Mouse (Mus musculus) brown adipose tissue, adult 24 weeks (tissue): ENCODE measurements around the gene Mast3. TPM values are rescaled to one million over a fixed set of nuclear protein-coding genes. Genes with fewer than 3 reads are reported as not detected.
A peak's percentile ranks its signal among the peaks of the same experiment; 100 is the strongest.

Experiments used
- H3K27ac ChIP-seq: fragments of 200-500 bp; replicated peaks from 2 replicates; pipeline ENCODE4 v1.5.1; 2012; ENCODE audit warnings: low read depth, mild to moderate bottlenecking, low read length
- H3K4me1 ChIP-seq: fragments of 200-500 bp; 2 replicates; pipeline ENCODE4 v1.6.1; 2012; ENCODE audit warnings: low read length, mixed read lengths; ENCODE audit not compliant: control insufficient read depth, insufficient read depth, insufficient read length
- H3K4me3 ChIP-seq: fragments of 200-500 bp; 2 replicates; pipeline ENCODE4 v1.5.1; 2012; ENCODE audit warnings: low read depth, mild to moderate bottlenecking, low read length, moderate library complexity; ENCODE audit not compliant: insufficient read depth
- polyA plus RNA-seq: library from polyadenylated mRNA; stranded (reverse); fragments of >200 nt; gene quantifications from 2 replicates; pipeline ENCODE4 v1.2.4, GENCODE M21; 2012; ENCODE audit not compliant: missing spikeins, insufficient read depth, insufficient read length

Gene Mast3
- polyA plus RNA-seq = 2.5 and 2.9 TPM in 2 replicates

DNA sequence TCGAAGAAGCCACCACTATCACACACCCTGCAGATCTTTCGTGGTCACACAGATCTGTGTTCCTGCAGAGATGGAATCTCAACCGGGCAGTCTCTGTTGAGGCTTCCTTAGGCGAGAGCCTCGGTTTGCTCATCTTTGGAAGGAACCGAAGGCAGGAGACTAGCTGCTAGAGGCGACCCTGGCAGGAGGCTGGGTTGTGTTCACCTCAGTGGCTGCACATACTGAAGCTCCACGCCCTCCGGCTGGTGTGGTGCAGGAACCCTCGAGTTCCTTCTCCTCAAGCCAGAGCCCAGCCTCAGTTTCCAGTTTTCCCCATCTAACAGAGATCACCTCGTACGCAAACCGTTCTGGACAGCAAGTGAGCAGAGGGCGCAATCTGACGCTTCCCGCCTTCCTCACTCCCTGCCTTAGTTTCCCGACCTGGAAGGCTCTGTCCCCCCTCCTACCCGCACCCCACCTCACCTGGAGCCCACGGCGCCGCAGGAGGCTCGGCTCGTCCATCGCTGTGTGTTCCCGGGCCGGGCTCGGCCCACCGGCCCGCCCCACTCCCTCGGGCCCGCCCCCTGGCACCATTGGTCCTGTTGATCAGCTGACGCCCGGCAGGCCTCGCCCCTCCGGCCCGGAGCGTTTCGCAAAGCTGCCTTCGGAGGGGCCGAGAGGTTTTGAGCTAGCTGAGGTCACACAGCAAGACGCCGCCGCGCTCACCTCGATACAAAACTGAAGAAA, at the start of gene Mast3:
Gene Mast3 (minus strand): TSS at position 574 of the 726 bp plus-strand sequence.
- no peaks in the 10 kb centered on the region for H3K4me1 ChIP-seq
- no peak within 1 kb of the TSS for H3K27ac ChIP-seq
- H3K4me3 ChIP-seq = peak within 1 kb of the TSS; percentile 73

GRCm38 (mm10) chr8:70853863-70854262, 49.0 kb upstream of the Mast3 start:
- no peaks in the 10 kb centered on the region; the same call in 1 of the 2 replicates for H3K4me1 ChIP-seq

DNA sequence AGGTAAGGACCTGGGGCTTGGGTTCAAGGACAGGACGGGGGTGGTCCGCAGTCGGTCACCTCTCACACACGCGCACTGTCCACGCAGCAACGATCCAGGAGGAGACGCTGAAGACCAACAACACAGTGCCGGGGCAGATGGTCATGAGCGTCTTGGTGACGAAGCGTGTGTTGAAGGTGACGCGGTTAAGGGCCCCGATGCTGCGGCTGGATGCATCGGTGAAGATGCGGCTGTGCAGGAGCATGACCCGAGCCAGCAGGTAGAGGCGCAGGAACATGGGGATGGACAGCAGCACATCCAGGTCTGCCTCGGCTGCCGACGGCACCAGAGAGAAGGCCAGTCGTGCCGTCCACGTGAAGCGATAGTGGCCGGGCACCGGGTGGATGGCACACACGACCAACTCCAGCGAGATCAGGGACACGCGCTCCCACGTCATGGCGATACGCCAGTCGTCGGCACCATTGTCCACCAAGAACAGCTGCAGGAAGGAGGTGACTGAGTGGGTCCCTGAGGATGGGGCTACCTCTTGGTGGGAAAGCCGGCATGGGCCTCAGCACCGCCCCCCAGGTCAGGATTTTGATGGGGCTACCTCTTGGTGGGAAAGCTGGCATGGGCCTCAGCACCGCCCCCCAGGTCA, 47.9 kb upstream of the Mast3 start:
- no peak overlapping the region for H3K27ac ChIP-seq

More at GRCm38 (mm10) chr8:70853863-70854262, 49.0 kb upstream of the Mast3 start:
- Histone ChIP-seq H3K27ac (no peak overlapping the region), H3K4me3 (no peak overlapping the region)

GRCm38 (mm10) chr8:70851837-70852236, 47.0 kb upstream of the Mast3 start:
- Histone ChIP-seq H3K4me1 (no peaks in the 10 kb centered on the region; the same call in 1 of the 2 replicates), H3K4me3 (no peak overlapping the region), H3K27ac (no peak overlapping the region)

More for the DNA sequence above, 47.9 kb upstream of the Mast3 start:
- Histone ChIP-seq H3K4me1 (no peaks in the 10 kb centered on the region; the same call in 1 of the 2 replicates), H3K4me3 (no peak overlapping the region)

DNA sequence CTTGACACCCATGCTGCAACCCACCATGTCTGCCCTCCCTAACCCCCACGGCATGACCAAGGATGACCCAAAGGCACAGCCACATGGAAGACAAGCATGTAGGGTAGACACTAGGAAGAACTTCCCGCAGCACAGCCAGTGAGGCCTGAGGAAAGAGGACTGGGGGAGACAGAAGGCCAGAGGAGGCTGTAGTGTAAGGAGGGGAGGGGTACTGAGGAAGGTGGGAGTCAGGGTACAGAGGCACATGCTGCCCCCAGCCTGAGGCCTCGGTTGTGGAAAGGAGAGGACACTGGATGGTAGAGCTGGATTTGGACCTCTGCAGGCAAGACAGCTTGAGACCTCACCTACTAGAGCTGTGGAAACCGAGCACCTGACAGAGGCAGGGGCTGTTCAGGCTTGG, 46.1 kb upstream of the Mast3 start:
- H3K4me1 ChIP-seq = no peaks in the 10 kb centered on the region

GRCm38 (mm10) chr8:70850132-70850845, 45.4 kb upstream of the Mast3 start:
- Histone ChIP-seq H3K27ac (peak overlapping the region; percentile 4; the same call in 1 of the 2 replicates), H3K4me1 (no peaks in the 10 kb centered on the region), H3K4me3 (no peak overlapping the region)

More for the DNA sequence above, 46.1 kb upstream of the Mast3 start:
- no peak overlapping the region for H3K27ac ChIP-seq
- H3K4me3 ChIP-seq = no peak overlapping the region

GRCm38 (mm10) chr8:70849333-70849990, 44.6 kb upstream of the Mast3 start:
- Histone ChIP-seq H3K4me3 (no peak overlapping the region), H3K4me1 (no peaks in the 10 kb centered on the region)

DNA sequence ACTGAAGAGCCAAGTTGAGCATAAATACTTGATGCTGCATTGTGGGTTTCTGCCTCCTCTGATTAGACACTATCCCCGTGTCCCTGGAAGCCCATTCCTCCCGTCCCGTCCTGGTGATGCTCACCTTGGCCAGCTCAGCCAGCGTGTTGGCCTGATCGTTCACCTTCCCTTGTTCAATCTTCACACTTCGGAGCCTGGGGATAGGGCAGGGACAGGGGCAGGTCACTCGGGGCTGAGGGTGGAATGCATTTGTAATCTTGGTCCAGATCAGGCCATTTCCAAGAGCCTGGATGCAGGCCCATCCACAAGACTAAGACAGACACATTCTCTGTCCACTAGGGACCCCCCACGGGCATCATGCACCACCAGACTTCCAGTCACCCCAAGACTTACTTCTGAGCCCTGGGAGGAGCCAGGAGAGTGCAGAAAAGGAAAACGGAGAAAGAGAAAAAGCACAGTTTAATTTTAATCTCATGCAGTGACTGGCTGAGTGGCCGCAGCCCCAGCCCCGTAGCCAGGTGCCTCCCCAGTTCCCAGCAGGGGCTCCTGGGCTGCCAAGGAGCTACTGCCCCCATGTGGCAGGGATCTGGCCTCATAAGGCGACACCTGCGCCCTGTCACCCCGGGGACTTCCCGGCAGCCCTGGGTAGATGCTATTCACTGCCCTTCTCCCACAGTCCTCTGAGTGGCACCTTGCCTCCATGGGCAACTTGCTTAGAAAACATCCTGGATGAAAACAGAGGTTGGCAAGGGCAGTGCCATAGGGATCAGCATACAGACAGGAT, 41.7 kb upstream of the Mast3 start:
- Histone ChIP-seq H3K4me1 (no peaks in the 10 kb centered on the region), H3K4me3 (no peak overlapping the region), H3K27ac (no peak overlapping the region)

More at GRCm38 (mm10) chr8:70849333-70849990, 44.6 kb upstream of the Mast3 start:
- 0 out of 2 replicates have a peak overlapping the region, but pooled peaks have one; percentile 4 for H3K27ac ChIP-seq

- Histone ChIP-seq H3K27ac (no peak overlapping the region), H3K4me3 (no peak overlapping the region), H3K4me1 (no peaks in the 10 kb centered on the region)
These were observed 40.3 kb upstream of the Mast3 start for GRCm38 (mm10) chr8:70845108-70845507.

GRCm38 (mm10) chr8:70844523-70844922, 39.7 kb upstream of the Mast3 start:
- no peak overlapping the region for H3K27ac ChIP-seq
- no peaks in the 10 kb centered on the region for H3K4me1 ChIP-seq
- H3K4me3 ChIP-seq = no peak overlapping the region

DNA sequence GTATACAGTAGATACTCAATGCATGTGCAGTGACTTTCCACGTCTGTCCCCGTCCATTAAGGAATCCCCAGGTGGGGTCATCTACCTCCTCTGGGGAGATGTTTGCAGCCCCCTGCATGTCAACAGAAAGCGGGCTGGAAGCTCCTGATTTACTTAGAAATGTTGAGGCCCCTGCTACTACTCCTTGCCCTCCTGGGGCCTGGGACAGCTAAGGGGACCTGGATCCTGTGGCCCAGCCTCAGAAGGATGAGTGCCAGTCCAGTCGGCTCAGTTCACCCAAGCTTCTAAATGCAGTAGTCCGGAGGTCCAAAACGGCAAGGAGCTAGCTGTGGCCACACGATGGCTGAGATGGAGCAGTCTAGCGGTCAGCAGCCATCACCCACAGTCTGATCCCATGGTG, 39.1 kb upstream of the Mast3 start:
- no peaks in the 10 kb centered on the region for H3K4me1 ChIP-seq
- no peak overlapping the region for H3K27ac ChIP-seq
- H3K4me3 ChIP-seq = no peak overlapping the region

DNA sequence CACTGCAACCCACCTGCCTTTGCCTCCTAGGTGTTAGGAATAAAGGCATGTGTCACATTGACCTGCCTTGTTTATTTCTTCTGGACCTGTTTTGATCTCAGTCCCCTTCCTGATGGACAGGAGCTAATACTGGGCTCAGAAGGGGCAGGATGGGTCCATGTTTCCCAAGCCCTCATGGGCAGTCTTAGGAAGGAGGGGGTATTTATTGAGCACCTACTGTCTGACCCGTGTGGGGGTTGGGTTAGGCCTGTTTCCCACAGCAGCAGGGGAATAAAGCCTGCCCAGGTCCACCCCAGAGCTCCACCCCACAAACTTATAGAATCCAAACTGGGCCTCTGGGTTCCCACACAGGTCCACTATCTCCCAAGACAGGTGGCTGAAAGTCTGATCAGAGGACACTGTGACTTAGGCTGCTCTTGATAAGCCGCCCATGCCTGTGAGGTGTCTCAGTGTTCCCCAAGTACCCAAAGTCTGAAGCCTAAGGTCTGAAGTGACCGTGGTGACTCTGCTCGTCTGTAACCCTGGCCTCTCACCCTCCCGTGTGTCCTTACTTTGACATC, 38.4 kb upstream of the Mast3 start:
- no peak overlapping the region for H3K27ac ChIP-seq
- 0 out of 2 replicates have a peak, but pooled peaks cover 3% of the 10 kb centered on the region for H3K4me1 ChIP-seq
- no peak overlapping the region for H3K4me3 ChIP-seq

DNA sequence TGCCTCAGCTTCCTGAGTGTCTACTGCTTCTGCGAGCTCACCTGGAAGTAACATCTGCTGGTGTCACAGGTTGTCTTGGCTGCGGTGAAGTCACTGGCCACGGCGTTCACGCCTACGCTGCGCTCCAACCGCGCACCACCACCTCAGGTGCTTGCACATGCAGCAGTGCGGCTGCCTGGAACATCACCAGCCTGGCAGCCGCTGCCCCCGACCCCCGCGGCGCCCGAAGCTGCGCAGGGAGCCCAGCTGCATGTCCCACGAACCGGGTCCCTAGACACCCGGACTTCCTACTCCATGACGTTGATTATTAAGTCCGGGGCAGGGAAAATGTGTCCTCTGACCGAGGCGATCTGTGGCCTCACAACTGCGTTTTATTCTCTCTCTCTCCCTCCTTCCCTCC, 37.6 kb upstream of the Mast3 start:
- Histone ChIP-seq H3K27ac (no peak overlapping the region), H3K4me1 (0 out of 2 replicates have a peak, but pooled peaks cover 3% of the 10 kb centered on the region), H3K4me3 (no peak overlapping the region)
